Mouse (Mus musculus) brown adipose tissue, adult 24 weeks (tissue): Measurements from ENCODE around the gene Olfr906. TPM values are rescaled to one million over a fixed set of nuclear protein-coding genes. Genes with fewer than 3 reads are reported as not detected.

Source experiments
- H3K27ac ChIP-seq: fragments of 200-500 bp; replicated peaks from 2 replicates; pipeline ENCODE4 v1.5.1; 2012; ENCODE audit warnings: low read depth, mild to moderate bottlenecking, low read length
- H3K4me1 ChIP-seq: fragments of 200-500 bp; 2 replicates; pipeline ENCODE4 v1.6.1; 2012; ENCODE audit warnings: low read length, mixed read lengths; ENCODE audit not compliant: control insufficient read depth, insufficient read depth, insufficient read length
- H3K4me3 ChIP-seq: fragments of 200-500 bp; 2 replicates; pipeline ENCODE4 v1.5.1; 2012; ENCODE audit warnings: low read depth, mild to moderate bottlenecking, low read length, moderate library complexity; ENCODE audit not compliant: insufficient read depth
- polyA plus RNA-seq: library from polyadenylated mRNA; stranded (reverse); fragments of >200 nt; gene quantifications from 2 replicates; pipeline ENCODE4 v1.2.4, GENCODE M21; 2012; ENCODE audit not compliant: missing spikeins, insufficient read depth, insufficient read length

Olfr906 gene
- not detected in 2 replicates for polyA plus RNA-seq

GRCm38 (mm10) chr9:38486785-38487184 lies at the start of gene Olfr906:
Olfr906 (plus strand) TSS chr9:38487085.
- Histone ChIP-seq H3K4me1 (no peaks in the 10 kb centered on the region), H3K4me3 (no peak within 1 kb of the TSS), H3K27ac (no peak within 1 kb of the TSS)

GRCm38 (mm10) chr9:38447352-38447751 lies 39.5 kb upstream of the Olfr906 start, which contains the start of gene Olfr902:
Olfr902 (plus strand) TSS chr9:38447652.
- no peak within 1 kb of the TSS for H3K4me3 ChIP-seq
- no peak within 1 kb of the TSS for H3K27ac ChIP-seq
- H3K4me1 ChIP-seq = no peaks in the 10 kb centered on the region

- H3K27ac ChIP-seq = no peak within 1 kb of the TSS
- no peaks in the 10 kb centered on the region for H3K4me1 ChIP-seq
- no peak within 1 kb of the TSS for H3K4me3 ChIP-seq
Observed at GRCm38 (mm10) chr9:38462844-38463243, 24.0 kb upstream of the Olfr906 start, which contains the start of gene Olfr904. Olfr904 (plus strand) TSS chr9:38463144.

- Histone ChIP-seq H3K4me1 (no peaks in the 10 kb centered on the region), H3K27ac (no peak within 1 kb of the TSS), H3K4me3 (no peak within 1 kb of the TSS)
Observed at GRCm38 (mm10) chr9:38470807-38471206, 16.1 kb upstream of the Olfr906 start, which contains the start of gene Olfr905. Olfr905 (plus strand) TSS chr9:38471107.

- no peak within 1 kb of the TSS for H3K27ac ChIP-seq
Observed at GRCm38 (mm10) chr9:38495501-38495900, 8.6 kb downstream of the Olfr906 start, which contains the start of gene Olfr907. Olfr907 (plus strand) TSS chr9:38495801.

GRCm38 (mm10) chr9:38512353-38512752 lies 25.5 kb downstream of the Olfr906 start:
- Histone ChIP-seq H3K4me1 (no peaks in the 10 kb centered on the region), H3K27ac (no peak overlapping the region), H3K4me3 (no peak overlapping the region)

More at GRCm38 (mm10) chr9:38495501-38495900, 8.6 kb downstream of the Olfr906 start, which contains the start of gene Olfr907:
- no peaks in the 10 kb centered on the region for H3K4me1 ChIP-seq
- H3K4me3 ChIP-seq = no peak within 1 kb of the TSS

GRCm38 (mm10) chr9:38521280-38521679 lies 34.4 kb downstream of the Olfr906 start, which contains the start of gene Olfr911-ps1:
Olfr911-ps1 (plus strand) TSS chr9:38521580.
- Histone ChIP-seq H3K4me1 (no peaks in the 10 kb centered on the region), H3K27ac (no peak within 1 kb of the TSS), H3K4me3 (no peak within 1 kb of the TSS)

- Histone ChIP-seq H3K4me3 (no peak within 1 kb of the TSS), H3K27ac (no peak within 1 kb of the TSS), H3K4me1 (no peaks in the 10 kb centered on the region)
Observed at GRCm38 (mm10) chr9:38537549-38537948, 50.7 kb downstream of the Olfr906 start, which contains the start of gene Olfr910. Olfr910 (plus strand) TSS chr9:38537849.

Other genes with a start within 250 kb of the Olfr906 start
- gene Olfr143, start 234.3 kb upstream of the Olfr906 start, polyA plus RNA-seq = not detected in 2 replicates
- not detected in 2 replicates for gene Olfr895, start 219.2 kb upstream of the Olfr906 start, polyA plus RNA-seq
- gene Olfr896-ps1, start 196.0 kb upstream of the Olfr906 start, polyA plus RNA-seq = not detected in 2 replicates
- not detected in 2 replicates for gene Olfr25, start 158.0 kb upstream of the Olfr906 start, polyA plus RNA-seq
- not detected in 2 replicates for gene Olfr898, start 138.7 kb upstream of the Olfr906 start, polyA plus RNA-seq
- gene Olfr250, start 120.2 kb upstream of the Olfr906 start, polyA plus RNA-seq = not detected in 2 replicates
- not detected in 2 replicates for gene Olfr251, start 110.0 kb upstream of the Olfr906 start, polyA plus RNA-seq
- gene Olfr147, start 85.4 kb upstream of the Olfr906 start, polyA plus RNA-seq = not detected in 2 replicates
- gene Olfr901, start 57.6 kb upstream of the Olfr906 start, polyA plus RNA-seq = not detected in 2 replicates
- not detected in 2 replicates for gene Olfr902, start 39.4 kb upstream of the Olfr906 start, polyA plus RNA-seq
- not detected in 2 replicates for gene Olfr904, start 23.9 kb upstream of the Olfr906 start, polyA plus RNA-seq
- gene Olfr905, start 16.0 kb upstream of the Olfr906 start, polyA plus RNA-seq = not detected in 2 replicates
- not detected in 2 replicates for gene Olfr907, start 8.7 kb downstream of the Olfr906 start, polyA plus RNA-seq
- not detected in 2 replicates for gene Olfr911-ps1, start 34.5 kb downstream of the Olfr906 start, polyA plus RNA-seq
- gene Olfr910, start 50.8 kb downstream of the Olfr906 start, polyA plus RNA-seq = not detected in 2 replicates
- not detected in 2 replicates for gene Olfr912, start 93.1 kb downstream of the Olfr906 start, polyA plus RNA-seq
- not detected in 2 replicates for gene Olfr913, start 105.7 kb downstream of the Olfr906 start, polyA plus RNA-seq
- not detected in 2 replicates for gene Olfr914, start 118.0 kb downstream of the Olfr906 start, polyA plus RNA-seq
- gene Olfr916, start 172.8 kb downstream of the Olfr906 start, polyA plus RNA-seq = not detected in 2 replicates
- not detected in 2 replicates for gene Olfr917, start 178.8 kb downstream of the Olfr906 start, polyA plus RNA-seq
- gene Olfr918, start 187.5 kb downstream of the Olfr906 start, polyA plus RNA-seq = not detected in 2 replicates
- gene Olfr919, start 216.6 kb downstream of the Olfr906 start, polyA plus RNA-seq = not detected in 2 replicates
- 28.3 and 35.4 TPM in 2 replicates for gene Vwa5a, start 231.2 kb downstream of the Olfr906 start, polyA plus RNA-seq